Comparison of ENCODE assay signal across 18 mouse cellular contexts in genomic region chr8:87707176-87707575, GRCm38 (mm10).
DNase-seq lines count a peak whose midpoint lies in the region; ATAC-seq lines count a peak whose summit lies in the region.
"Had no signal": no experiment of that assay in that cellular context is flagged by ENCODE, and none has a peak within 500 bp of the region (broad histone marks: within the 10 kb centered on the region; RNA-seq: fewer than 3 reads in every experiment).

No protein-coding gene starts in this region.

- no peaks in the 10 kb centered on the region for H3K27me3 ChIP-seq in midbrain, embryonic 13.5 days
- H3K27me3 ChIP-seq in midbrain, embryonic 11.5 days (ENCODE audit: control insufficient read depth, insufficient read depth, low read length), result no peaks in the 10 kb centered on the region
- H3K27me3 ChIP-seq in forebrain, embryonic 14.5 days (replicated peaks; ENCODE audit: control insufficient read depth, insufficient read depth, low read length), result no peaks in the 10 kb centered on the region
- H3K27me3 ChIP-seq in hindbrain, embryonic 14.5 days (ENCODE audit: control insufficient read depth, insufficient read depth, low read length), result no peaks in the 10 kb centered on the region
- no peaks in the 10 kb centered on the region for H3K27me3 ChIP-seq in neural tube, embryonic 14.5 days (ENCODE audit: control insufficient read depth, insufficient read depth, low read length)
- H3K27me3 ChIP-seq: limb, embryonic 15.5 days; stomach, embryonic 15.5 days had no signal

- ATAC-seq in midbrain, embryonic 13.5 days, result no peak
- no peak for ATAC-seq in midbrain, embryonic 11.5 days (ENCODE audit: low FRiP score)
- ATAC-seq in forebrain, embryonic 14.5 days, result no peak
- ATAC-seq in hindbrain, embryonic 14.5 days (ENCODE audit: low FRiP score), result no peak
- no peak for ATAC-seq in neural tube, embryonic 14.5 days (ENCODE audit: low read depth)

- H3K27ac ChIP-seq in midbrain, embryonic 13.5 days, result peak overlapping the region; percentile 90
- H3K27ac ChIP-seq in midbrain, embryonic 11.5 days (ENCODE audit: low read depth, low read length), result no peak overlapping the region
- peak overlapping the region; percentile 68; the same call in 1 of the 2 replicates for H3K27ac ChIP-seq in forebrain, embryonic 14.5 days (ENCODE audit: low read depth, low read length)
- peak overlapping the region; percentile 85 for H3K27ac ChIP-seq in hindbrain, embryonic 14.5 days
- H3K27ac ChIP-seq in neural tube, embryonic 14.5 days (ENCODE audit: low read depth, low read length), result peak overlapping the region; percentile 85
- H3K27ac ChIP-seq: heart, adult 2 months; limb, embryonic 15.5 days; stomach, embryonic 15.5 days had no signal

- no peak overlapping the region for H3K4me3 ChIP-seq in midbrain, embryonic 13.5 days (replicated peaks)
- no peak overlapping the region for H3K4me3 ChIP-seq in midbrain, embryonic 11.5 days (ENCODE audit: low read depth, low read length)
- no peak overlapping the region for H3K4me3 ChIP-seq in forebrain, embryonic 14.5 days (ENCODE audit: low read depth, low read length)
- no peak overlapping the region for H3K4me3 ChIP-seq in hindbrain, embryonic 14.5 days (replicated peaks; ENCODE audit: low read length)
- H3K4me3 ChIP-seq in neural tube, embryonic 14.5 days (ENCODE audit: low read depth, low read length), result no peak overlapping the region
- H3K4me3 ChIP-seq: heart, adult 2 months; limb, embryonic 15.5 days; megakaryocyte, embryonic 14.5 days; stomach, embryonic 15.5 days had no signal

- 54% methylated on average over 17 of the region's 17 CpGs for WGBS in midbrain, embryonic 13.5 days
- WGBS in midbrain, embryonic 11.5 days, result 78% methylated on average over 17 of the region's 17 CpGs
- WGBS in forebrain, embryonic 14.5 days, result 33% methylated on average over 17 of the region's 17 CpGs
- WGBS in hindbrain, embryonic 14.5 days, result 43% methylated on average over 17 of the region's 17 CpGs
- WGBS in neural tube, embryonic 14.5 days, result 33% methylated on average over 17 of the region's 17 CpGs

- no peaks in the 10 kb centered on the region for H3K36me3 ChIP-seq in midbrain, embryonic 13.5 days
- H3K36me3 ChIP-seq in midbrain, embryonic 11.5 days (ENCODE audit: control insufficient read depth, insufficient read depth, low read length), result no peaks in the 10 kb centered on the region
- no peaks in the 10 kb centered on the region for H3K36me3 ChIP-seq in forebrain, embryonic 14.5 days (ENCODE audit: control insufficient read depth, insufficient read depth, low read length)
- no peaks in the 10 kb centered on the region for H3K36me3 ChIP-seq in hindbrain, embryonic 14.5 days (replicated peaks; ENCODE audit: control insufficient read depth, insufficient read depth)
- H3K36me3 ChIP-seq in neural tube, embryonic 14.5 days (ENCODE audit: control insufficient read depth, insufficient read depth, low read length), result no peaks in the 10 kb centered on the region
- H3K36me3 ChIP-seq: limb, embryonic 15.5 days; stomach, embryonic 15.5 days had no signal

- no peaks in the 10 kb centered on the region for H3K9me3 ChIP-seq in midbrain, embryonic 13.5 days
- no peaks in the 10 kb centered on the region for H3K9me3 ChIP-seq in midbrain, embryonic 11.5 days (ENCODE audit: control insufficient read depth, low read length)
- H3K9me3 ChIP-seq in forebrain, embryonic 14.5 days (replicated peaks; ENCODE audit: control insufficient read depth, low read length), result no peaks in the 10 kb centered on the region
- no peaks in the 10 kb centered on the region for H3K9me3 ChIP-seq in hindbrain, embryonic 14.5 days (ENCODE audit: control insufficient read depth, low read length)
- H3K9me3 ChIP-seq in neural tube, embryonic 14.5 days (ENCODE audit: control insufficient read depth, low read length), result no peaks in the 10 kb centered on the region
- H3K9me3 ChIP-seq: limb, embryonic 15.5 days; megakaryocyte, embryonic 14.5 days; stomach, embryonic 15.5 days had no signal

- H3K4me2 ChIP-seq in midbrain, embryonic 13.5 days (replicated peaks), result 0 out of 2 replicates have a peak overlapping the region, but pooled peaks have one; percentile 6
- no peak overlapping the region for H3K4me2 ChIP-seq in midbrain, embryonic 11.5 days
- peak overlapping the region; percentile 28; the same call in 1 of the 2 replicates for H3K4me2 ChIP-seq in forebrain, embryonic 14.5 days (ENCODE audit: low read length)
- H3K4me2 ChIP-seq in hindbrain, embryonic 14.5 days (replicated peaks), result peak overlapping the region; percentile 26; the same call in 1 of the 2 replicates
- peak overlapping the region; percentile 12; the same call in 1 of the 2 replicates for H3K4me2 ChIP-seq in neural tube, embryonic 14.5 days (ENCODE audit: low read depth, low read length)
- H3K4me2 ChIP-seq: limb, embryonic 15.5 days; stomach, embryonic 15.5 days had no signal

- no peak for DNase-seq in midbrain, embryonic 11.5 days (ENCODE audit: low spot score, missing footprints)
- DNase-seq in forebrain, embryonic 14.5 days (ENCODE audit: low spot score), result peak; percentile 61
- no peak for DNase-seq in hindbrain, embryonic 14.5 days (ENCODE audit: low spot score)
- no peak for DNase-seq in right cerebral cortex, postnatal 25 days
- no peak for DNase-seq in heart, postnatal 4 days
- no peak for DNase-seq in embryo, embryonic 10.5 days (ENCODE audit: low spot score)
- DNase-seq: adrenal gland, postnatal 25 days; cerebellum, adult 2 months; heart, adult 2 months; kidney, adult 8-10 months; kidney, postnatal 4 days; lung, postnatal 14 days; thymus, adult 2 months had no signal

- H3K9ac ChIP-seq in midbrain, embryonic 13.5 days (replicated peaks), result no peak overlapping the region
- H3K9ac ChIP-seq in midbrain, embryonic 11.5 days (ENCODE audit: low read length), result no peak overlapping the region
- H3K9ac ChIP-seq in forebrain, embryonic 14.5 days (ENCODE audit: low read length), result no peak overlapping the region
- H3K9ac ChIP-seq in hindbrain, embryonic 14.5 days, result peak overlapping the region; percentile 37; the same call in 1 of the 2 replicates
- no peak overlapping the region for H3K9ac ChIP-seq in neural tube, embryonic 14.5 days (replicated peaks; ENCODE audit: low read depth, low read length)
- H3K9ac ChIP-seq: limb, embryonic 15.5 days; stomach, embryonic 15.5 days had no signal

- peaks cover 78% of the 10 kb centered on the region for H3K4me1 ChIP-seq in midbrain, embryonic 13.5 days (replicated peaks)
- H3K4me1 ChIP-seq in midbrain, embryonic 11.5 days (ENCODE audit: control insufficient read depth, insufficient read depth, low read length), result peaks cover 35% of the 10 kb centered on the region
- H3K4me1 ChIP-seq in forebrain, embryonic 14.5 days (ENCODE audit: control insufficient read depth, insufficient read depth, low read length), result peaks cover 50% of the 10 kb centered on the region
- H3K4me1 ChIP-seq in hindbrain, embryonic 14.5 days (replicated peaks; ENCODE audit: control insufficient read depth, insufficient read depth, low read length), result peaks cover 57% of the 10 kb centered on the region
- peaks cover 47% of the 10 kb centered on the region for H3K4me1 ChIP-seq in neural tube, embryonic 14.5 days (ENCODE audit: control insufficient read depth, insufficient read depth, low read length)
